Comparison of ENCODE assay signal across 25 mouse cellular contexts in the genomic region with DNA sequence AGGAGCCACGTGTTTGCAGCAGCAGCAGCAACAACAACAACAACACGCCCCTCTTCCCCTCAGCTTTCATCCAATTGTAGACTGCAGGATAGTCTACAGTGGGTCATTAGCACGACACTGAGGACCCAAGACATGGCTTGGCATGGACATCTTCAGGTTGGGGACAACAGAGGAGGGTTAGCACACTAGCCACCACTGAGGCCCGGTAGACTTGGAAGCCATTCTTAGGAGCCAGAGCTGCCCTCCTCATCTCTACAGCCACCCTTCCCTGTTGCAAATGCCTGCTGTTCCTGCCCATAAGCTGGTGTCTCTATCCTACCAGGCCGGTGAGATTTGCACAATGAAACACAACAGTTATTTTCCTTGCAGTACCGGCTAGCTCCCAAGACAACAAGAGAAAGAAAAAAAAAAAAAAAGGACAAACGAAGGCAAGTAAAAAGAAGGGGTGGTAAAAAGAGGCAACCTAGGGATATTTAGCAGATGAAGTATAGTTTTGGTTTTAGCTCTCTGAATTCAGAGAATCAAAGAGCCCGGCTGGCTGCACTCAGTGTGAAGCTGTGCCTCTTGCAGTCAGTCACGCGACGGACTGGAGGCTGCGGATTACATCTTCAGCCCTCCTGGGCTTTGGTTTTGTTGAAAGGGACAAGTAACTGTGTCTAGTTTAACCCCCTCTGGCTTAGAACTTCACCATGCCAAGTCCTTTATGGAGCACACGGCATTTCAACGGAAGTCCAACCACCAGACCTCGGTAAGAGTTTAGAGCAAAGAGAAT.
"Had no signal": no experiment of that assay in that cellular context is flagged by ENCODE, and none has a peak within 500 bp of the region (broad histone marks: within the 10 kb centered on the region; RNA-seq: fewer than 3 reads in every experiment).

No protein-coding gene starts in this region.

- H3K27ac ChIP-seq: gastrocnemius, adult 2 months; heart, adult 2 months; heart, embryonic 13.5 days; heart, embryonic 15.5 days; hindbrain, embryonic 10.5 days; hindbrain, embryonic 12.5 days; hindbrain, embryonic 14.5 days; intestine, embryonic 15.5 days; layer of hippocampus, adult 2 months; left cerebral cortex, adult 2 months; limb, embryonic 13.5 days; limb, embryonic 15.5 days had no signal

- H3K4me3 ChIP-seq: gastrocnemius, adult 2 months; heart, adult 2 months; heart, embryonic 13.5 days; heart, embryonic 15.5 days; hindbrain, embryonic 10.5 days; hindbrain, embryonic 12.5 days; intestine, embryonic 15.5 days; layer of hippocampus, adult 2 months; left cerebral cortex, adult 2 months; limb, embryonic 13.5 days; limb, embryonic 15.5 days had no signal

- H3K36me3 ChIP-seq: heart, embryonic 13.5 days; heart, embryonic 15.5 days; hindbrain, embryonic 10.5 days; hindbrain, embryonic 12.5 days; intestine, embryonic 15.5 days; limb, embryonic 13.5 days; limb, embryonic 15.5 days had no signal

- H3K9me3 ChIP-seq: heart, embryonic 13.5 days; heart, embryonic 15.5 days; hindbrain, embryonic 10.5 days; hindbrain, embryonic 12.5 days; intestine, embryonic 15.5 days; limb, embryonic 13.5 days; limb, embryonic 15.5 days had no signal

- ATAC-seq: hindbrain, embryonic 16.5 days; inflammation-experienced regulatory T-cells, adult 6 months; intestine, embryonic 15.5 days; intestine, postnatal 0 days had no signal

- DNase-seq: gastrocnemius, adult 2 months; gastrocnemius, postnatal 10 days; gastrocnemius, postnatal 25 days; heart, adult 2 months; heart, postnatal 14 days; heart, postnatal 4 days; kidney, adult 18-20 months; kidney, adult 8-10 months; kidney, postnatal 10 days; kidney, postnatal 25 days; kidney, postnatal 4 days had no signal

- H3K4me2 ChIP-seq: heart, embryonic 11.5 days; heart, embryonic 13.5 days; heart, embryonic 15.5 days; hindbrain, embryonic 12.5 days; hindbrain, embryonic 14.5 days; intestine, embryonic 15.5 days; limb, embryonic 13.5 days; limb, embryonic 15.5 days had no signal

- H3K4me1 ChIP-seq: heart, embryonic 13.5 days; heart, embryonic 15.5 days; intestine, embryonic 15.5 days; limb, embryonic 15.5 days had no signal

- H3K27me3 ChIP-seq: heart, embryonic 13.5 days; heart, embryonic 15.5 days; hindbrain, embryonic 12.5 days; intestine, embryonic 15.5 days; limb, embryonic 13.5 days; limb, embryonic 15.5 days had no signal

- H3K9ac ChIP-seq: heart, embryonic 13.5 days; heart, embryonic 15.5 days; hindbrain, embryonic 12.5 days; hindbrain, embryonic 14.5 days; intestine, embryonic 15.5 days; limb, embryonic 13.5 days; limb, embryonic 15.5 days had no signal
